Mouse (Mus musculus): ENCODE measurements around the gene Cyp4f39. TPM values are rescaled to one million over a fixed set of nuclear protein-coding genes. Genes with fewer than 3 reads are reported as not detected.
"Not testable (repeated sequence)": the region's sequence is repeated elsewhere in the genome, so short reads cannot be mapped to it uniquely, and the experiment has no call there.

The Cyp4f39 gene
- total RNA-seq, 1 experiment, result 2.8 TPM

DNA sequence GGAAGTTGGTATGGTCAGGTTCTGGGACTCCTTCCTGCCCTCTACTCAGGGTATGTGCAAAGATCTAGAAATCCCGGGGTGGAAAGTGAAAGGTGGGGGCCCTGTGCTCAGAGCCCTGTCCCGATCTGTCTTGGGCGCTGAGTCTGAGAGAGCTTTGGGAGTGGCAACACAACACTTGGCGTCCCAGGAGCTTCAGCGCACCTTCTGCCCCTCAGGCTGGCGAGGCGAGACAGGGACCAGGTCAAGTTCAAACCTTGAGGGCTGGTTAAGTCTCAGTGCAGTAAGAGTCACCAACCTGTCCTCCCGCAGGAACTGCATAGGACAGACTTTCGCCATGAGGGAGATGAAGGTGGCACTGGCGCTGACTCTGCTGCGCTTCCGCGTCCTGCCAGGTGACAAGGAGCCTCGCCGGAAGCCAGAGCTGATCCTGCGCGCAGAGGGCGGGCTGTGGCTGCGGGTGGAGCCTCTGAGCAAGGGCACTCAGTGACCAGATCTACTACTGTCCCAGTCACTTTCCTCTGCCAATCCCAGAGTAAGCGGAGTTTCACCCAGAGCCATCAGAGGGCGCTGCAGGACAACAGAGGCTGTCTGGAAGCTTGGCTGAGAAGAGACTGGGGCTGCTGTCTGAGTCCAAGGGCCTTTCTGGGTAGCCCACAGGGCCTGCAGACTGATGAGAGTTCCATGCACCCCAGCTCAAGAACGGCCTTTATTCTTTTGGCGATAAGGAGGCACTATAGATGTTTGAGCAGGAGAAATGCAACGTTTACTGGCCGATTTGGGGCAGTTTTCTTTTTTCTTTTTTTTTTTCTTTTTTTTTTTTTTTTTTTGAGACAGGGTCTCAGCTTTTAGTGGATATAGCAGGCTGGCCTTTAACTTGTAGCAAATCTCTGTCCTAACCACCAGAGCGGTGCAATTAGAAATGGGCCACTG, 76.2 kb downstream of the Cyp4f39 start:
- in situ Hi-C loops (cut with MboI; ENCODE audit: low sequenced_read_pairs in 2 of 2, unreplicated experiment in 2 of 2), result no loop called here
- no peak overlapping the region for H3K27ac ChIP-seq (ENCODE audit: insufficient read depth, low read depth, low read length, poor library complexity, severe bottlenecking)

DNA sequence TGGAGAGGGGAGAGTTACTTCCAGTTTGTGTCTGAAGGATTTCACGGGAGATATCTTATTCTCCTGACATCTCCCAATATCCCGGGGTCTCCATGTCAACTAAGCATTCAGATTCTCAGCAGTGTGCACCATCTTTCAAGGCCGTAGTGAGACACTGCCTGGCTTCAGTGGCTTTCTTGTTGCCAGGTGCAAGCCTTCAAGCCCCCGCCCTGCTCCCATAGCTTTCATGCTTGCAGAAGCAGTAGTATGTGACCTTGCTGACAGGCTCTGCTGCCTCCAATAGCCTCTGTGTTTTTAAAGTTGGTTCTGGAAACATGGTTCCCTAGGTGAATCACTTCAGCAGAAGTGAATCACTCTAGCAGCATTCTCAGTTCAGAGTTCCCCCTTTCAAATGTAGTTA, 79.8 kb downstream of the Cyp4f39 start:
- in situ Hi-C loops (cut with MboI; ENCODE audit: low sequenced_read_pairs in 2 of 2, unreplicated experiment in 2 of 2); DNase-seq (ENCODE audit: low read depth, low spot score): not testable (repeated sequence)

More for the DNA sequence above, 76.2 kb downstream of the Cyp4f39 start:
- no peaks in the 10 kb centered on the region for H3K9me3 ChIP-seq (ENCODE audit: control insufficient read depth, insufficient read depth, low read depth, low read length)
- peak; percentile 75 for DNase-seq (ENCODE audit: low read depth, low spot score)
- no peaks in the 10 kb centered on the region; the same call in 1 of the 2 replicates for H3K36me3 ChIP-seq (ENCODE audit: control insufficient read depth, insufficient read depth, low read length, poor library complexity, severe bottlenecking)
- H3K4me3 ChIP-seq (ENCODE audit: insufficient read depth in 1 of 2, low read depth in 1 of 2, low read length in 2 of 2, poor library complexity in 1 of 2, severe bottlenecking in 1 of 2), result peak overlapping the region; percentile 42 to 56; a peak in 3 of 4 replicates
- TF ChIP-seq ZNF384 (IDR thresholded peaks at IDR 0.05; ENCODE audit: low read depth, low read length), result peak; percentile 75
- no peak for TF ChIP-seq HCFC1 (IDR thresholded peaks at IDR 0.05; ENCODE audit: borderline replicate concordance, insufficient read depth, low read length)
- TF ChIP-seq MAFK (IDR thresholded peaks at IDR 0.05; ENCODE audit: insufficient read depth, low read depth, low read length), result no peak
- peak; percentile 56; the same call in 1 of the 2 replicates for TF ChIP-seq ZC3H11A (IDR thresholded peaks at IDR 0.05; ENCODE audit: borderline replicate concordance, low read depth, low read length)
- no peak for TF ChIP-seq CHD2 (IDR thresholded peaks at IDR 0.05; ENCODE audit: low read depth, low read length)
- H3K9ac ChIP-seq (ENCODE audit: insufficient read depth, low read depth, low read length, poor library complexity, severe bottlenecking), result peak overlapping the region; percentile 9; the same call in 1 of the 2 replicates
- H3K4me1 ChIP-seq (ENCODE audit: control insufficient read depth in 2 of 2, insufficient read depth in 2 of 2, low read length in 2 of 2, poor library complexity in 1 of 2), result peaks cover 0 to 4% of the 10 kb centered on the region in 2 experiments; a peak in 1 of 4 replicates

DNA sequence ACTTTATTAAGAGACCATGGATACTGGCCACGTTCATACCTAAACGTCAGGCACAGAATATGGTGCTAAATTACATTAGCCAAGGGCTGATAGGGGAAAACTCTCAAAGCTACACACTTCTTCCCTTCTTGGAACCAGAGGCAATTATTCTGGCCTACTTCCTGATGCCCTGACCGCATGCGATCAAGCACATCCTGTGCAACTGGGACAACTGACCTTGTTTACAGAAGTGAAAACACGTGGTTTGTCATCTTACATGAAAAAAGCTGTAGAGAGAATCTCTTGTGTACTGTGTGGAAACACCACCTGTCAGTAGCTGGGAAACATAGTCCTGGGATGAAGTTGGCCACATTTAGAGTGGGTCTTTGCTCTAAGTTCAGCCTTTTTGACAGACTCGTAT, 81.5 kb downstream of the Cyp4f39 start:
- no peak overlapping the region for H3K27ac ChIP-seq (ENCODE audit: insufficient read depth, low read depth, low read length, poor library complexity, severe bottlenecking)
- no peaks in the 10 kb centered on the region for H3K9me3 ChIP-seq (ENCODE audit: control insufficient read depth, insufficient read depth, low read depth, low read length)
- DNase-seq (ENCODE audit: low read depth, low spot score), result no peak
- H3K4me1 ChIP-seq (ENCODE audit: control insufficient read depth in 2 of 2, insufficient read depth in 2 of 2, low read length in 2 of 2, poor library complexity in 1 of 2), result peaks cover 0 to 2% of the 10 kb centered on the region in 2 experiments; a peak in 1 of 4 replicates
- in situ Hi-C loops (cut with MboI; ENCODE audit: low sequenced_read_pairs in 2 of 2, unreplicated experiment in 2 of 2), result no loop called here
- TF ChIP-seq MAFK (IDR thresholded peaks at IDR 0.05; ENCODE audit: insufficient read depth, low read depth, low read length) (no peak), ZC3H11A (IDR thresholded peaks at IDR 0.05; ENCODE audit: borderline replicate concordance, low read depth, low read length) (no peak), CHD2 (IDR thresholded peaks at IDR 0.05; ENCODE audit: low read depth, low read length) (no peak), ZNF384 (IDR thresholded peaks at IDR 0.05; ENCODE audit: low read depth, low read length) (no peak), HCFC1 (IDR thresholded peaks at IDR 0.05; ENCODE audit: borderline replicate concordance, insufficient read depth, low read length) (no peak)
- H3K36me3 ChIP-seq (ENCODE audit: control insufficient read depth, insufficient read depth, low read length, poor library complexity, severe bottlenecking), result no peaks in the 10 kb centered on the region
- H3K9ac ChIP-seq (ENCODE audit: insufficient read depth, low read depth, low read length, poor library complexity, severe bottlenecking), result no peak overlapping the region
- H3K4me3 ChIP-seq (ENCODE audit: insufficient read depth in 1 of 2, low read depth in 1 of 2, low read length in 2 of 2, poor library complexity in 1 of 2, severe bottlenecking in 1 of 2), result no peak overlapping the region

More for the DNA sequence above, 79.8 kb downstream of the Cyp4f39 start:
- not testable (repeated sequence) for H3K4me1 ChIP-seq (ENCODE audit: control insufficient read depth in 2 of 2, insufficient read depth in 2 of 2, low read length in 2 of 2, poor library complexity in 1 of 2); H3K9ac ChIP-seq (ENCODE audit: insufficient read depth, low read depth, low read length, poor library complexity, severe bottlenecking); H3K9me3 ChIP-seq (ENCODE audit: control insufficient read depth, insufficient read depth, low read depth, low read length); H3K4me3 ChIP-seq (ENCODE audit: insufficient read depth in 1 of 2, low read depth in 1 of 2, low read length in 2 of 2, poor library complexity in 1 of 2, severe bottlenecking in 1 of 2); H3K36me3 ChIP-seq (ENCODE audit: control insufficient read depth, insufficient read depth, low read length, poor library complexity, severe bottlenecking); H3K27ac ChIP-seq (ENCODE audit: insufficient read depth, low read depth, low read length, poor library complexity, severe bottlenecking)

DNA sequence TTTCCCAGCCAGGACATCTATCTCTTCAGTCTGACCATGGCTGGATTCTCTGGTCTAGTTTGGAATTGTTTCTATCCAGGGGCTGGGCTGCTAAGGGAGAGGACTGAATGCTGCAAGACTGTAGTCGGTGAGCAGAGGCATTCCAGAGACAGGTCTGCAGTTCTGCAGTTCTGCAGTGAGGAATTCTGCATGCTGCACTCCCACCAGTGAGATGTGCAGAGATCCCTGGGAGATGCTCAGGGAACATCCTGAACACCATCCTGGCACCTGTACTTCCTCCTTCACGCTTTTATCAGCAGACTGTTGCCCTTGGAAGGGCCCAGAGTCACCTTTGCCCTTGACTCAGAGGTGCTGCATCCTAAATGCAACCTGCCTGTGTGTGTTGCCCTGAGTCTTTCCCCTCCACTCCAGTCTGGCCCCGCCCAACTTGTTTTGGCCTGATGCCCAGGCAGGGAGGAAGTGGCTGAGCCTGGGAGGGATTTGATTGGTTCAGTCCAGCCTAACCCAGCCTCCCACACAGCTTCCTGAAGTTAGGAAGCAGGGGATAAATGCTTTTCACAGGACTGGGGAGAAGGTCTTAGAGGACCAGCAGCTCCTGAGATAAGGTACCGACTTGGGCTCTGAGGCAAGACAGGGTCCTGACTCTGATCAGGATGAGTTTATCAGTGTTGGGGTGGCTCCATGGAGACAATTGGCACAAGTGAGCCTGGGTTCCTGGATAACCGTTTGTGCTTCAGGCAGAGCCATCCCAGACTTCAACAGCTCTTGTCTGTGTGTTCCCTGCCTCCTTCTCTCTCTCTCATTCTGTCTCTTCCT, 83.7 kb downstream of the Cyp4f39 start, which contains the start of gene Cyp4f16:
TSS of gene Cyp4f16 (plus strand) at position 508 of the 816 bp plus-strand sequence.
- H3K27ac ChIP-seq (ENCODE audit: insufficient read depth, low read depth, low read length, poor library complexity, severe bottlenecking), result not testable (repeated sequence)
- DNase-seq (ENCODE audit: low read depth, low spot score), result peak; percentile 83

More for the DNA sequence above, 83.7 kb downstream of the Cyp4f39 start, which contains the start of gene Cyp4f16:
- H3K4me1 ChIP-seq (ENCODE audit: control insufficient read depth in 2 of 2, insufficient read depth in 2 of 2, low read length in 2 of 2, poor library complexity in 1 of 2); H3K36me3 ChIP-seq (ENCODE audit: control insufficient read depth, insufficient read depth, low read length, poor library complexity, severe bottlenecking); H3K9me3 ChIP-seq (ENCODE audit: control insufficient read depth, insufficient read depth, low read depth, low read length); in situ Hi-C loops (cut with MboI; ENCODE audit: low sequenced_read_pairs in 2 of 2, unreplicated experiment in 2 of 2): not testable (repeated sequence)
- Histone ChIP-seq H3K4me3 (ENCODE audit: insufficient read depth in 1 of 2, low read depth in 1 of 2, low read length in 2 of 2, poor library complexity in 1 of 2, severe bottlenecking in 1 of 2) (peak within 1 kb of the TSS; percentile 71 to 96), H3K9ac (ENCODE audit: insufficient read depth, low read depth, low read length, poor library complexity, severe bottlenecking) (peak within 1 kb of the TSS; percentile 77)

Measured in ES-E14 (cell line).